Mouse (Mus musculus) ES-Bruce4 (cell line): ENCODE results near the gene Nprl3.

Source experiments
- CTCF ChIP-seq: IDR thresholded peaks from one replicate; pipeline ENCODE4 v1.8.1; 2011; ENCODE audit warnings: low read depth, low read length
- EP300 ChIP-seq: IDR thresholded peaks from 2 replicates; pipeline ENCODE4 v1.6.1; 2011; ENCODE audit warnings: low read depth, low read length; ENCODE audit not compliant: insufficient read depth

DNA sequence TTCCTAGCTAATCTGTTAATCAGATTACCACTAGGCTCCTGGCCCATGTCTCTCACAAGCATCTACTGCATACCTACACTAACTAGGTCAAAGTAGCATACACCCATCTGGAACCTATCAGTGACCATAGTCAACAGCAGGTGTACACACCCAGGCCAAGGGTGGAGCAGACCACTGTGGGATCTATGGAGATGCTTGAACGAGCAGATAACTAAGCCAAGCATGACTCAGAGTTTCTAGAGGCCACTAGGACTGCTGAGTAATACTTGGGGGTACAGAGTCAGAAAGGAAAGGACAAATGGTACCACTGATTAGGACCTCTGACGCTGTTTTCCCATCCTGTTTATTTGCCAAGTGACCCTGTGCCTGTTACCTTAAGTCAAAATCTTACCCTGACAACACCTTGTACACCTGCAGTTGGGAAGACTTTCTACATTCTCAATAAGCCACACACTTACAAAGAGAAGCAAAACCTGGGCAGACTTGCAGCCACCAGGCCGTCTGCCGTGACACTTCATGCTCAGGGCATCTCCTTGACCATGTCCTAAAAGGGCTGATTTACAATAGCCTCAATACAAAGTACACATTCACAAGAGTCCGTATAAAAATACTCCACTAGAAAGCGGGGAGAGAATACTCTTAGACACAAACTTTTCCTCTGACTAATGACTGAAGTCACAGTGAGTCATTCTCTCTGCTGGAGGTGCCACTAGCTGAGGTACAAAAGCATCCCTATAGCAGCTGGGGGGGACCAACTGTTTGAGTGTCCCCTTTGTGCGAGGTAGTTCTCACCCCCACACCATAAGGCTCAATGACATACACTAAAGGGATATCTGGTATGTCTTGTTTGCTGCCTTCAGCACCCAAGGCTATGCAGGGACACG lies 16.4 kb downstream of the Nprl3 start:
- TF ChIP-seq CTCF (no peak), EP300 (no peak)
